Mouse (Mus musculus): Measurements from ENCODE around the gene Heca.
"Not testable (repeated sequence)": the region's sequence is repeated elsewhere in the genome, so short reads cannot be mapped to it uniquely, and the experiment has no call there.

Gene Heca

DNA sequence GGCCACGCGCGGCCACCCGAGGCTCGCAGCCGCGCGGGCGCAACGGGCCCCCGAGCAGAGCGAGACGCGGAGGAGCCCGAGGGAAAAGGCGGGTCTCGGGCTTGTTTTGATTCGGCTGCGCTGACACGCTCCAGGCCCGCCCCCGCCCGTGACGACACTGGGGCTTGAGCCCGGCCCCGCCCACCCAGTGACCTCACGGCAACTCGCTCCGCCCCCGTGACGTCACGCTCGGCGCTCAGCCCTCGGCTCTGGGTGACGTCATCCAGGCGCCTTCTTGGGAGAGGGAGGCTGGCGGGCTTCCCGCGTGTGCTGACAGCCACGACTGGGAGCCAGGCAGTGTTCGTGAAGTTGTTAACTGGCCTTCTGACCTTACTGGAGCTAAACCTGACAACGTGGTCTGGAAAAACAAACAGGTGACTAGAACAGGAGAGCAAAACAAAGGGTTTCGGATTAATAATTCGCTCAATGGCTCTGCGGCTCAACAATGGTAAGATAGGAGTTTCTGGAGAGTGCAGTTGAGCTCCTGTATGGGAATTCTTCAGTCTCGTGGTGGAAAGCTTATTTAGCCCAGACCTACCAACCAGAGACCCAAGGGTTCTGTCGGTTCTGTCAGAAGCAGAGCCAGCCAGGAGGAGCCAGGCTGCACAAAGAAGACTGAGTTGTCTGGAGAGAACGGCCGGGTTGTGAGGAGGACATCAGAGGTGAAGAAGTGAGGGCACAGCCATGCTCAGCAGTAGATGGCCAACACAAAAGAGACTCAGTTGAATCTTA, at the start of gene Heca:
Gene Heca (minus strand): TSS at position 108 of the 771 bp plus-strand sequence.
- DNase-seq (ENCODE audit: low spot score) = peak; percentile 94

DNA sequence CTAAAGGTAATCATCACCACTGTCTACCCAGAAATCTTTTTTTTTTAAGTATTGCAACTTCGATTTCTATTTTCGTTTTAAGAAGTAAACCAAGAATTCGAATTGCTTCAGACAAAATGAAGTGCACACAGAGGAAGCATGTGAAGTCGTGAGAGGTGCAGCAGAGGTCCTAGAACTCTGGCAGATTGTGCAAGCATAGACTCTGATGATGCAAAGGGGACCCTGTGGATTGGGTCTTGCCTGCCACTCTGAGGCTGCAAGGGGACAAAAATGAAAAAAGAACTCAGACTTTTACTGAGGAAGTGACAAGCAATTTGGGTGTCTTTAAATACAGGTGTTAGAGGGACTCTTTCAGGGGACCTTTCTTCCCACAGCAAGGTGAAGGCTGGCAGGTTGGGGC, 42.7 kb upstream of the Heca start:
- no peak for DNase-seq (ENCODE audit: low spot score)

DNA sequence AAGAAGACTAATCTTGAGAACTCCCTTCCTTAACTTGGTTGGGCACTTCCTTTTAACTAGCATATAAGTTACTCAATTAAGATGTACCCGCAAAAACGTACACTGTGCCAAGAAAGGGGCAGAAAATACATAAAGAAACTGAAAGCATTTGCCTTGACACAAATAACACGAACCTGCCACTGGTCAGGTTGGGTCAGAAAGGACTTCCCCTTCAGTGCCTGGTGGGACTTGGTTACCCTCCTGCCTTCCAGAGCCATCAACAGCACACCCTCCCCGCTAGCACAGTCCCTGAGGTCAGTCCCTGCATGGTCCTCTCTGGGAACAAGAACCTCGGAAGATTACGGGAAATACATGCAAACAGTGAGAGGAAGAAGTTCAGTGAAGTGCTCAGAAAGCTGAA, 41.3 kb upstream of the Heca start:
- no peak for DNase-seq (ENCODE audit: low spot score)

DNA sequence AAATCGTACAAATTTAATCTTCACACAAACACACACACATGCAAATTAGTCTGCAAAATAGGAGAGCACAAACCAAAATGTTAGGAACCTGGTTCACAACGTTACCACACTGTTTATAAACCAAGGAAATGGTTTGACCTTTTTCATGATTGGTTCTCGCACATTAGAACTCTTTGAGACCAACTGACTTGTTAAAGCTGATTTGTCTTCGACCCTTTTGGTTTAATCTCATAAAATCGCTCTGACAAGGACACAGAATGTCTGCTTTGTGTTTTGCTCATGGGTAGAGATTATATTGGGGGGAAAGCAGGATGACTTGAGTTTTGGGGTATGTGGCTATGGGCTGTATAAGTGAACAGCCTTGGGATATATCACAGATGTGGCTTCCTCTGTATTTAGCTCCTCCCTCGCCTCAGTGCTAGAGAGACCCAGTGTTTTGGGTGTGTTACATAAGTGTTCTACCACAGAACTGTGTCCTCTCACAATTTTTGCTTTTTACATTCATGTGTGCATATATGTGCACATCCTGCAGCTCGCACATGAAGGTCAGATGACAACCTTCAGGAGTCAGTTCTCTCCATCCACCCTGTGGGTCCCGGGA, 40.1 kb upstream of the Heca start:
- DNase-seq (ENCODE audit: low spot score) = no peak

DNA sequence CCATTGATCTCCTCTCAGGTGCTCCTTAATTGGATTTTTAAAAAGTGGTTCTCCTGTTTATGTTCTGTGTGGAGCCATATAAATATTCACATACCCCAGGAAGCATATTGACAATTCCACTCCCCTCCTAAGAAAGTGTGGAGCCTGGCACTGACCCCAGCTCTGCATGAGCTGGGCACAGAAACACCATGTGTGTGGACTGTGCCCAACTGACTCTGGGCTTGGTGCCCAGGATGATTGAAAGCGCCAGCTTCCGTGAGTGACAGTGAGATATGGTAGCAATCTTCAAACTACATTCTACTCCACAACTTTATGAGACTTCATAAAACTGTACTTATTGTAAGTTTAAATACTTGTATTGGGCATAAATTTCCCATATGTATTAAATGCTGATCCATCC, 35.4 kb upstream of the Heca start:
- peak; percentile 79 for DNase-seq (ENCODE audit: low spot score)

DNA sequence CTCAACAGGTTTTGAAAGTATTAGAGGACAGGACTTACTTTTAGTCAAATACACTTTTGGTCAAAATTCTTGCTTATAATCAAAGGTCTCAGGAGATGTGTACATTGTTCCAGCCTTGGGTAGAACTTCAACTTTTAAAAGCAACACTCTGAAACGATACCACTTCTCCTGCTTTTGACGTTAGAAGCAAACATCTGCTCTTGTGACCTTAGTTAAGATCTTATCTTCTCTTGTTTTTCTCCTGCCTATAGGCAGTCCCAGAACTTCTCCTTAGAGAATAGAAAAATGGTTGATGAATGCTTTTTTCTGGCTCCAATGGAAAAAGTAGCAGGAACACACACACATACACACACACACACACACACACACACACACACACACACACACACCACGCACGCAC, 18.2 kb upstream of the Heca start:
- DNase-seq (ENCODE audit: low spot score) = no peak

- DNase-seq (ENCODE audit: low spot score) = no peak
Measured at GRCm38 (mm10) chr10:17950761-17951160, 2.9 kb upstream of the Heca start.

DNA sequence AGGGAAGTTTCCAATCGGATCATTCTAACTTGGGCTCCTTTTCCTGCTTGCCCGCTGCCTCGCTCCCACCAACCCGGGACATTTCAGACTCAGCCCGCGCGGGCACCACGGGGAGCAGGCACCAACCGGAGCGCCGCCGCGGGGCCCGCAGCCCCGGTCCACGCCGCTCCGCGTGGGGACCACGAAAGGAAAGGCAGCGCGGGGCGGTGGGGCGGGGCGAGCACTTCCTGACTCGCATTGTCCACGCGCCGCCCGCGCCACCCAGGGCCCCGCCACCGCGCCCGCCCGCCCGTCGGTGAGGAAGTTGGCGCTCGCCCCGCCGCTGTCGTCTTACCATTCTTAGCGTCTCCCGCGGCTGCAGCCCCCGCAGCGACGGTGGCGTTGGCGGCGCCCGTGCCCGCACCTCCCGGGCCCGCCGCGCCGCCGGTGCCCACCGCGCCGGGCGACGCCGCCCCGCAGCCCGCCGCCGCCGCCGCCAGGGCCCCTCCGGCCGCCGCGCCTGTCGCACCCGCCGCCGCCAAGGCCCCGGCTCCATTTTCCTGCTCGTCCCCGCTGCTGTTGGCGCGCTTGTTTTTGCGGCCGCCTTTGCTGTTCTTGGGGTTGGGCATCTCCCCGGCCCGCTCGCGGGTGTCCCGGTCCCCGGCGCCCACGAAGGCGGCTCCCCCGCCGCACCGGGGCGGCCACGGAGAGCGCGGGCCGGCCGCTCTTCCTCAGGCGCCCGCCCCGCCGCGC, 526 bp downstream of the Heca start:
- peak; percentile 40 for DNase-seq (ENCODE audit: low spot score)

DNA sequence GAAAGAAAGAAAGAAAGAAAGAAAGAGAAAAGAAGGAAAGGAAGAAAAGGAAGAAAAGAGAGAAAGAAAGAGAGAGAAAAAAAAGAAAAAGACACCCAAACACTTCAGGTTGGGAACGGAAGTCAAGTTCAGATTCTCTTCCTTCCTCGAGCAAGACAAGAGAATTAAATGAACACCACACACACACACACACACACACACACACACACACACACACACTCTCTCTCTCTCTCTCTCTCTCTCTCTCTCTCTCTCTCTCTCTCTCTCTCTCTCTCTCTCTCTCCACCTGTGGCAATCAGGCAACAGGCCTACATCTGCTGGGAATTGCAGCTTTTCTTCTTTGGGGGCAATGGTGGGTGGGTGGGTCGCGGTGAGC, 1.1 kb downstream of the Heca start:
- not testable (repeated sequence) for DNase-seq (ENCODE audit: low spot score)

GRCm38 (mm10) chr10:17946046-17946445, 1.8 kb downstream of the Heca start:
- DNase-seq (ENCODE audit: low spot score) = no peak

DNA sequence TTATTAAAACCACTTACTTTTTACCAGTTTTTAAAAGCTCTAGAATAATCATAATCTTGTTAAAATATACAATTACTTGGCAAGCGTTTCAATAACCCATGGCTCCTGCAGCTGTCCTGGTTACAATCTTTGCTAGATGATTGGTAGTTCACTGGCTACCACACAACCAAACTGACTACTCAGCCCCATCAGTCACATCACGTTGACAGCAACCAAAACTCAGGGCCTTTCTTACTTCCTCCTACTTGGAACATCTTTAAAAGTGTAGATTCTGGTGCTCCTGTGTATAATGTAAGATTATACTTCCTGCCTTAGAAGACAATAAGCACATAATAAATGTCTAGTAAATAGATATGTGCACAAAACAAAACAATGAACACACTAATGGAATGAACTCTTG, 14.2 kb downstream of the Heca start:
- no peak for DNase-seq (ENCODE audit: low spot score)

DNA sequence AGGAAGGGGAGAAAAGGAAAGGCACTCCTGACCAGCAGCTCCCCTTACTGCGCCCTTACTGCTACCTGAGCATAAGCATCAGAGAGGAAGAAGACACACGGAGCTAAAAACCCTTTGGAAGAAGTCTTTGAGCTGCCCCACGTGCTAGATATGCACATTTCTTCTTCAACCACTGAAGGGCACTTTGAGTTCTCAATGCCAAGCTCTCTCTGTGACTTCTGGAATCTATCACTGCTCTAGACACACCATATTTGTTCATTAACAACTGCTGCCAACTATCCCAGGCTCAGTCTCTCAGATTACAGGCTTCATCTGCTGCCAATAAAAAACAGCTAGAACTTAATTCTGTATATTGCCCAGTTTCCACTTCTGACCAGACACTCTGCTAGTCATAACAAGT, 15.7 kb downstream of the Heca start:
- peak; percentile 53 for DNase-seq (ENCODE audit: low spot score)

DNA sequence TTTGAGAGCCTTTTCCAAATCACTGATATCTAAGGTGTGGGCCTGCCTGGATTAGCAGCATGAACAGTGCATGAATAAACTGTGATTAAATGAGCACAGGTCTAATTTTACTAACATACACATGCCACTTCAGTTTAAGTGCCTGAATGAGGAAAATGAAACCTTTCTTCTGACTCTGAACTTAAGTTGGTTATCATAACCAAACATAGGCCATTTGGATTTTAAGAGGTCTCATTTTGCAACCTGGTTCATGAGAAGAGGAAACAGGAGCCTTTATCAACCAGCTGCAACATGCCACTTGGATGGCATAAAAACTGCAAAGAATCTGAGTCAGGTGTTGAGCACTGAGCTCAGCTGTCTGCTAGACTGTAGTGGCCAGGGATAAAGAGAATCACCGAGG, 16.7 kb downstream of the Heca start:
- no peak for DNase-seq (ENCODE audit: low spot score)

GRCm38 (mm10) chr10:17930445-17931083, 17.3 kb downstream of the Heca start:
- peak; percentile 93 for DNase-seq (ENCODE audit: low spot score)

GRCm38 (mm10) chr10:17925200-17925599, 22.7 kb downstream of the Heca start:
- DNase-seq (ENCODE audit: low spot score) = no peak

- DNase-seq (ENCODE audit: low spot score) = peak; percentile 19
Measured at GRCm38 (mm10) chr10:17924166-17924565, 23.7 kb downstream of the Heca start.

DNA sequence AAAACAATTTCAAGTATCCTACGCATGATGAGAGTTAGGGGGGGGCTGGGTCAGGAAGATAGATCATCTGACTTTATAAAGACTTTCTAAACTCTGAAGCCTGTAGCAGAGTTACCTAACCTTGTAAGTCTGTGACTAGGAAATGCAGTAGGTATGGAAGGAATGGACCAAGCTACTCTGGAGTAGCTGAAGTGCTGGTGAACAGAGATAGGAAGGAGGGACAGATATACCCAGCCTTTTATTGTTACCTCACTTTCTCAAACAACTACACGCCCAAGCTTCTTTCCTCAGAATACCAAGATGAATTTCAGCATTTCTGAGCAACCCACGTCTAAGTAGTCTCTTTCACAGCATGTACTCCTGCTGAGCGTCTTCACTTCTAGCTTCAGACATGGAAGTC, 26.5 kb downstream of the Heca start:
- no peak for DNase-seq (ENCODE audit: low spot score)

DNA sequence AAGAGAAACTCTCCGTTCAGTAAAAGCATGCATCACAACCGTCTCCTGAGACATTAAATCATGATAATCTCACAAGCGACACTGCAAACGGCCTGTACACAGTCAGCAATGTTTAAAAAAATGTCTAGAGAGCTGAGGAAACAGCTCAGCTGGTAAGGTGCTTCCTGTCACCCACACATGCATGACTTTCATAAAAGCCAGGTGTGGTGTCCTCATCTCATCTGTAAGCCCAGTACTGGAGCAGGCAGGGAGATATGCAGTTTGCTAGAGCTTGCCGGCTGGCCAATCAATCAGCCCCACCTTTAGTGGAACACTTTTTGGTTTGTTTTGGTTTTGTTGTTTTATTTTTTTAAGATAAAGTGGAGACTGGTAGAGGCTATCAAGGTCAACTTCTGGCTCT, 27.9 kb downstream of the Heca start:
- DNase-seq (ENCODE audit: low spot score) = no peak

DNA sequence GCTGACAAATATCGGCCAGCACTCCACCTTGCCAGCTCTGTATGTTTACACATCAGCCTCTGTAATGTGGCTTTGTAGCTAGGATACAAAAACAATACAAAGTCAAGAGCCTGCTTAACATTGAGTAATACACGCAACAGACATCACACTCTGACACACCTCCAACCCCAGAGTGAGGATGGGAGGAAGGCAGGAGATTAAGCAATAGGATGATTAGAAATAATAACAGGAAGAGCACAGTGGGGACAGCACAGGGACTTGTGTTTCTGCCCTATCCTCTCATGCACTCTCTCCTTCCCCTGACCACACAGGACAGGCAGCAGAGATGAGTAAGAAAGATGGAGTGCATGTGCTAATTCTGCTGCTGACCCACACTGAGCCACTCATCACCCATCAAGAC, 28.8 kb downstream of the Heca start:
- no peak for DNase-seq (ENCODE audit: low spot score)

DNA sequence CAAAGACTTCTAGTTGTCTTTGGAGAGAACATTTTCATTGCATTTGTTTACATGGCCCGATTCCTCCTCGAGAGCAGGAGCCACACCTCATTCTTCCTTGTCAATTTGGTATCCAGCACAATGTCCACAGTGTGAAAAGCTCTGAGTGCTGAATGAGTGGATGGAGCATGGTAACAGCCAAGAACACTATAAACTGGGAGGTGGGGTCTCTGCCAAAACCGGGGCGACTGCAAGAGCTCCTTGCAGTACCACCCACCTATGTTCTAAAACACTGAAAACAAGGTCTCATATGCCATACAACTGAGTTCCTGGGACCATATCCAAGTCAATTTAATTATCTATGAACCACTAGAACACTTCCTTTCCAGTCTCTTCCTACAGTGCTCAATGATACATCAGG, 39.1 kb downstream of the Heca start:
- DNase-seq (ENCODE audit: low spot score) = no peak

DNA sequence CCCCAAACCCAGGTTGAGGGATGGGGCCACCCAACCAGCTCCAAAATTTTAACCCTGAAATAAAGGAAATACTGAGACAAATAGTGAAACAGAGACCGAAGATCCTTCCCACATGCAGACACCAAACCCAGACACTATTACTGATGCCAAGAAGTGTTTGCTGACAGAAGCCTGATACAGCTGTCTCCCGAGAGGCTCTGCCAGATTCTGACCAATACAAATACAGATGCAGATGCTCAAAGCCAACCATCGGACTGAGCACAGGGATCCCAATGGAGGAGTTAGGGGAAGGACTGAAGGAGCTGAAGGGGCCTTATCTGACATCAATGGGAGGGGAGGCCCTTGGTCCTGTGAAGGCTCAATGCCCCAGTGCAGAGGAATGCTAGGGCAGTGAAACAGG, 41.5 kb downstream of the Heca start:
- not testable (repeated sequence) for DNase-seq (ENCODE audit: low spot score)

DNA sequence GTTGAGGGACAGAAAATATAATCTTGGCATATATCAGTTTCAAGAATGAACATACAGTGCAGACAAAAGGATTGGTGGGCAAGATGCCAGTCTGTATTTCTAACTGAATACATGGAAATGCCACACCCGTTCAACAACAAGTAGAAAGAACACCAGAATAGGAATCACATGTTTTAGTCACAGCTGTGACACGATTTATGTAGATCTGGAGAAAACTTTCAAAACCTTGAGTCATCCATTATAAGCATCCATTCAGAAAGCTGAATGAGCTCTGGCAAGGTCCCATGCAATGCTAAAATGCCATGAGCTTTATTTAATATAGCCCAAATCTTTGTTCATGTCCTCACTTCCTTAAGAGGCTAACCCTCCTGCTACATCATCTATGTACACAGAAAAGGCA, 44.4 kb downstream of the Heca start:
- DNase-seq (ENCODE audit: low spot score) = no peak

- DNase-seq (ENCODE audit: low spot score) = no peak
Measured at GRCm38 (mm10) chr10:17880724-17881123, 67.1 kb downstream of the Heca start.

Data from adipocyte (in vitro differentiated cells).